Mouse (Mus musculus): ENCODE measurements around the gene Drc7.

Drc7 gene

GRCm38 (mm10) chr8:95059812-95060533, 5.1 kb downstream of the Drc7 start:
- no peak for DNase-seq (ENCODE audit: low spot score)

GRCm38 (mm10) chr8:95064531-95064930, 9.6 kb downstream of the Drc7 start:
- DNase-seq (ENCODE audit: low spot score) = no peak

- no peak for DNase-seq (ENCODE audit: low spot score)
Measured at GRCm38 (mm10) chr8:95067582-95067981, 12.7 kb downstream of the Drc7 start.

- DNase-seq (ENCODE audit: low spot score) = no peak
Measured at GRCm38 (mm10) chr8:95075504-95075903, 20.6 kb downstream of the Drc7 start.

GRCm38 (mm10) chr8:95076151-95076550, 21.2 kb downstream of the Drc7 start:
- DNase-seq (ENCODE audit: low spot score) = no peak

GRCm38 (mm10) chr8:95078055-95078454, 23.2 kb downstream of the Drc7 start:
- DNase-seq (ENCODE audit: low spot score) = no peak

GRCm38 (mm10) chr8:95079305-95079704, 24.4 kb downstream of the Drc7 start:
- no peak for DNase-seq (ENCODE audit: low spot score)

- DNase-seq (ENCODE audit: low spot score) = peak; percentile 91
Measured at GRCm38 (mm10) chr8:95080381-95081341, 25.8 kb downstream of the Drc7 start, which contains the start of gene Katnb1. TSS of gene Katnb1 (plus strand) at chr8:95081186.

GRCm38 (mm10) chr8:95081650-95082049, 26.7 kb downstream of the Drc7 start:
- DNase-seq (ENCODE audit: low spot score) = no peak

GRCm38 (mm10) chr8:95084261-95084660, 29.4 kb downstream of the Drc7 start:
- DNase-seq (ENCODE audit: low spot score) = no peak

GRCm38 (mm10) chr8:95084744-95085431, 30.0 kb downstream of the Drc7 start:
- no peak for DNase-seq (ENCODE audit: low spot score)

- no peak for DNase-seq (ENCODE audit: low spot score)
Measured at GRCm38 (mm10) chr8:95085432-95086141, 30.7 kb downstream of the Drc7 start.

- DNase-seq (ENCODE audit: low spot score) = no peak
Measured at GRCm38 (mm10) chr8:95093574-95093973, 38.7 kb downstream of the Drc7 start.

GRCm38 (mm10) chr8:95099009-95099408, 44.1 kb downstream of the Drc7 start:
- DNase-seq (ENCODE audit: low spot score) = no peak

- no peak for DNase-seq (ENCODE audit: low spot score)
Measured at GRCm38 (mm10) chr8:95101972-95102371, 47.1 kb downstream of the Drc7 start.

GRCm38 (mm10) chr8:95107306-95107705, 52.4 kb downstream of the Drc7 start:
- DNase-seq (ENCODE audit: low spot score) = no peak

GRCm38 (mm10) chr8:95112594-95112993, 57.7 kb downstream of the Drc7 start:
- no peak for DNase-seq (ENCODE audit: low spot score)

- DNase-seq (ENCODE audit: low spot score) = no peak
Measured at GRCm38 (mm10) chr8:95113108-95113507, 58.2 kb downstream of the Drc7 start.

- no peak for DNase-seq (ENCODE audit: low spot score)
Measured at GRCm38 (mm10) chr8:95113750-95114149, 58.8 kb downstream of the Drc7 start.

GRCm38 (mm10) chr8:95123455-95123854, 68.6 kb downstream of the Drc7 start:
- DNase-seq (ENCODE audit: low spot score) = no peak

GRCm38 (mm10) chr8:95126497-95126896, 71.6 kb downstream of the Drc7 start:
- no peak for DNase-seq (ENCODE audit: low spot score)

- no peak for DNase-seq (ENCODE audit: low spot score)
Measured at GRCm38 (mm10) chr8:95127658-95128057, 72.8 kb downstream of the Drc7 start.
